In the genomic region with DNA sequence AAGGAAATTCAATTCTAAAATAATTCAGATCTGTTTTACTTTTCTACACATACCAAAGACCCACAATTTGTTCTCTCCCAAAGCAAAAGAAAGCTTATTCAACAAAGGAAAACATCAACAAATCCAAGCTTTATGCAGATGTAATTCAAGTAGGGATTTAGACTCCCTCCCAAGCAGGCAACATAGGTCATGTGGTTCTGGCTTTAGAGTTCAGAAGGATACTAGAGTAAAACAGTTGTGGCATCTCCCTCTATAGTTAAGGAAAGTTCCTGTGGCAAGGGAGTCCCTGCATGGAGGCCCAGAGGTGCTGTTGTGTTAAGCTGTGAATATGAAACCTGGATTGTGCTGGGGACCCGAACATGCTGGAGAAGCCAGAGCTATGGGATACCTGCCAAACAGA, we compare ENCODE assay signal across 15 mouse cellular contexts.
"Had no signal": no experiment of that assay in that cellular context is flagged by ENCODE, and none has a peak within 500 bp of the region (broad histone marks: within the 10 kb centered on the region; RNA-seq: fewer than 3 reads in every experiment).

No protein-coding gene starts in this region.

- H3K27ac ChIP-seq: neural tube, embryonic 15.5 days; stomach, embryonic 15.5 days; stomach, postnatal 0 days had no signal

- H3K36me3 ChIP-seq: neural tube, embryonic 15.5 days; stomach, embryonic 15.5 days had no signal

- H3K9me3 ChIP-seq: neural tube, embryonic 15.5 days; stomach, embryonic 15.5 days had no signal

- H3K4me2 ChIP-seq: neural tube, embryonic 15.5 days; stomach, embryonic 15.5 days had no signal

- H3K27me3 ChIP-seq: neural tube, embryonic 15.5 days; stomach, embryonic 15.5 days had no signal

- DNase-seq: retina, postnatal 1 day; right cerebral cortex, adult 18-20 months; right cerebral cortex, postnatal 14 days; right cerebral cortex, postnatal 25 days; right cerebral cortex, postnatal 4 days; spleen, adult 18-20 months; thymus, adult 18-20 months; thymus, adult 2 months; thymus, postnatal 14 days; thymus, postnatal 25 days; thymus, postnatal 36 days; thymus, postnatal 4 days had no signal

- H3K4me1 ChIP-seq: neural tube, embryonic 15.5 days; stomach, embryonic 15.5 days had no signal

- H3K9ac ChIP-seq: neural tube, embryonic 15.5 days; stomach, embryonic 15.5 days had no signal

- H3K4me3 ChIP-seq: neural tube, embryonic 15.5 days; stomach, embryonic 15.5 days had no signal
